Mouse (Mus musculus) gastrocnemius, postnatal 10 days (tissue): ENCODE data around the gene Pate2. TPM values are rescaled to one million over a fixed set of nuclear protein-coding genes. Genes with fewer than 3 reads are reported as not detected.

Source experiments
- total RNA-seq, 2 experiments: library from RNA; stranded (reverse); gene quantifications; 2 replicates each; pipeline ENCODE4 v1.2.3; 2021

Pate2 gene
- total RNA-seq, 2 experiments from 2014 or later = 0.23 to 0.52 TPM

Other genes starting within 250 kb of the Pate2 start
- 10 to 100 TPM; 29.5 to 37.8 TPM for gene Cdon, start 149.2 kb upstream of the Pate2 start, total RNA-seq
- gene Gm1113, start 52.0 kb upstream of the Pate2 start, total RNA-seq = not detected
- gene Ddx25, start 11.8 kb upstream of the Pate2 start, total RNA-seq = under 1 TPM; 0.05 to 0.09 TPM
- gene Pus3, start 11.7 kb upstream of the Pate2 start, total RNA-seq = 10 to 100 TPM; 10.6 to 11.9 TPM
- gene Hyls1, start 114 bp downstream of the Pate2 start, total RNA-seq = 1 to 10 TPM; 1.4 to 2.3 TPM
- not detected for gene Pate4, start 41.7 kb downstream of the Pate2 start, total RNA-seq
- gene Pate3, start 77.9 kb downstream of the Pate2 start, total RNA-seq = not detected
- not detected for gene Pate1, start 117.1 kb downstream of the Pate2 start, total RNA-seq
- gene Gm17677, start 170.8 kb downstream of the Pate2 start, total RNA-seq = not detected
- gene Gm17727, start 207.8 kb downstream of the Pate2 start, total RNA-seq = not detected
- gene Gm27235, start 219.8 kb downstream of the Pate2 start, total RNA-seq = not detected
- gene D730048I06Rik, start 219.8 kb downstream of the Pate2 start, total RNA-seq = not detected